Mouse (Mus musculus) hindbrain, embryonic 11.5 days (tissue): ENCODE data around the gene Sars. TPM values are rescaled to one million over a fixed set of nuclear protein-coding genes. Genes with fewer than 3 reads are reported as not detected.

Experiments
- ATAC-seq: fragments of 200-750 bp; cut with Nextera tagmentation; 2 replicates; pipeline ENCODE4 v1.8.0; 2017; ENCODE audit warnings: mild to moderate bottlenecking, moderate TSS enrichment, moderate library complexity; ENCODE audit not compliant: low FRiP score
- DNase-seq: peaks from one replicate; pipeline ENCODE4 v3.0.0-alpha.2; 2015; ENCODE audit warnings: low spot score
- H3K27ac ChIP-seq: fragments of 300-500 bp; sonication (generic); 2 replicates; pipeline ENCODE4 v1.5.1; 2014; ENCODE audit warnings: mild to moderate bottlenecking, low read depth, low read length
- H3K27me3 ChIP-seq: fragments of 300-500 bp; sonication (generic); 2 replicates; pipeline ENCODE4 v1.6.1; 2014; ENCODE audit warnings: mild to moderate bottlenecking, low read length, moderate library complexity, mixed read lengths; ENCODE audit not compliant: control insufficient read depth, insufficient read depth
- H3K36me3 ChIP-seq: fragments of 300-500 bp; sonication (generic); 2 replicates; pipeline ENCODE4 v1.6.1; 2014; ENCODE audit warnings: mild to moderate bottlenecking, low read length, moderate library complexity, mixed read lengths; ENCODE audit not compliant: control insufficient read depth, insufficient read depth
- H3K4me1 ChIP-seq: fragments of 300-500 bp; sonication (generic); replicated peaks from 2 replicates; pipeline ENCODE4 v1.6.1; 2014; ENCODE audit warnings: low read length, mixed read lengths; ENCODE audit not compliant: control insufficient read depth, insufficient read depth
- H3K4me2 ChIP-seq: fragments of 300-500 bp; sonication (generic); replicated peaks from 2 replicates; pipeline ENCODE4 v1.6.1; 2014; ENCODE audit warnings: mild to moderate bottlenecking, low read depth, low read length
- H3K4me3 ChIP-seq: fragments of 300-500 bp; sonication (generic); 2 replicates; pipeline ENCODE4 v1.5.1; 2014; ENCODE audit warnings: low read depth, low read length
- H3K9ac ChIP-seq: fragments of 300-500 bp; sonication (generic); 2 replicates; pipeline ENCODE4 v1.6.1; 2014; ENCODE audit warnings: low read depth, low read length
- H3K9me3 ChIP-seq: fragments of 300-500 bp; sonication (generic); 2 replicates; pipeline ENCODE4 v1.6.1; 2016; ENCODE audit warnings: low read length; ENCODE audit not compliant: control insufficient read depth
- WGBS: fragments of 180-500 bp; shearing (Covaris S2); extraction: QIAGEN DNeasy Blood & Tissue Kit; methylation state at CpG from one replicate; pipeline ENCODE4 v1.1.7; 2014; 5-methylcytosine and 5-hydroxymethylcytosine counted together
- polyA plus RNA-seq: library from polyadenylated mRNA; unstranded; fragments of >200 nt; fragmentation: Nextera tagmentation; extraction: Ambion mirVana; gene quantifications from 2 replicates; pipeline ENCODE4 v1.2.1, GENCODE M21; 2014

The Sars gene
- polyA plus RNA-seq, 1 experiment from 2014 or later, result 181 TPM

DNA sequence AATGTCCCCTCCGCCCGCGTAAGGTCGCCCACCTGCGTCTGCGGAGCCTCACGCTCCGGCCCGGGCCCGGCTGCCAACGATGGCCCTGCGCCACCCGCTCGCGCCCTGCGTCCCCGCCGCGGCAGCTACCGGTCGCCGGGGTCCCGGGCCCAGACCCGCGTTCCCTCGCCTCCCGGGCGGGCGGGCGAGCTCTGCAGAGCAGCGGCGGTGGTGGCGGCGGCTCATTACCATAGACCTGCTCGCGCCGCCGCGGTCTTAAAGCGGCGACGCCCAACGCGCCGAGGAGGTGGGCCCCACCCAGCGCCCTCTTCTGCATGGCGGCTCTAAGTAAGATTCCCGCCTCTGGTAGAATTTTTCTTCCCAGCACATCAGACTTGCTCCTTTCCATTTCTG lies 29.2 kb downstream of the Sars start:
- H3K9me3 ChIP-seq, result peaks cover 4% of the 10 kb centered on the region; the same call in 1 of the 2 replicates
- H3K36me3 ChIP-seq, result peaks cover 24% of the 10 kb centered on the region
- peak overlapping the region; percentile 96 for H3K4me3 ChIP-seq
- peak overlapping the region; percentile 98 for H3K9ac ChIP-seq
- peak overlapping the region; percentile 82 for H3K4me2 ChIP-seq
- H3K27ac ChIP-seq, result peak overlapping the region; percentile 91
- H3K27me3 ChIP-seq, result no peaks in the 10 kb centered on the region; the same call in 1 of the 2 replicates
- DNase-seq (peak; percentile 92), ATAC-seq (peak; percentile 75)
- peaks cover 9% of the 10 kb centered on the region; the same call in 1 of the 2 replicates for H3K4me1 ChIP-seq
- WGBS, result under 1% methylated on average over 40 of the region's 48 CpGs

DNA sequence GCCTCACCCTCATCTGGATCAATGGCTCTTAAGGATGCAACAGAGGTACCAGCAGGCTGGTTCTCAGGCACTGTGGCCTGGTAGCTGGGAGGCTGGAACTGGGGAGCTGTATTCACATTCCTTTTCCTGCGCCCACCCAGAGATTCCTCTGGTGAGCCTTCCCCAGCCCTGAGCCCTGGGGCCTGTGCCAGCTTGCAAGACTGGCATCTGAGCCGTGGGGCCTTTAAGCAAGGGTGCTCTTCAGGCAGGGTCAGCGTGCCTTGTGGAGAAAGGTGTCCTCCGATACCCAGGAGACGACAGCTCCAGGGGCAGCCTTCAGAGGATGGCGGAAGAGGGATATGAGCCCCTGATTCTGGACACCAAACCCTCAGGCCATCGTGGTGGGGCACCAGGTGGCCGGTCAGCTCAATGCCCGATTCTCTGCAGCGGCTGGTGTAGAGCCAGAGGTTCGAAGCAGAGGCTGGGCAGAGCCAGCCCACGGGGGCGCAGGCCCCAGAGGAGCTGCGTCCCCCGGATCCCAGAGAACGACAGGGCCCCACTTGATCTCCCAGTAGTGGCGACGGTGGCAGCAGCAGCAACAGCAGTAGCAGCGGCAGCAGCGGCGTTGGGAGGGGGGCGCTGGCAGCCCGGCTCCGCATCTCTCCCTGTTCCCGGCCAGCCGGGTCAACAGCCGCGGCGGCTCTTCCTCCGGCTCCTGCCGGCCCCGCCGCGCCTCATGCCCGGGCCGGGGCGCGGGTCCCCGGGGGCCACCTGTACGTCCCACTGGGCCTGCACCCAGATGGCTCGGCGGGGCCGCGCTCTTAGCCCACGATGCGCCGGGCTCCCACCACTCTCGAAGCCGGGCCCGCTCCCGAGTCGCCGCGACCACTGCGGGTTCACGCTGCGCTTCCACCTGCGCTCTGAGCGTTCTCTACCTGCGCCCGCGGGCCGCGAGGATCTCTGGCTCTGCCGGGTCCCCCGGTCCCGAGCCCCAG lies 29.9 kb downstream of the Sars start, which contains the start of gene Celsr2:
Gene Celsr2 (minus strand): TSS at position 696 of the 974 bp plus-strand sequence.
- DNase-seq, result peak; percentile 61
- Histone ChIP-seq H3K4me3 (peak within 1 kb of the TSS; percentile 96), H3K27me3 (no peaks in the 10 kb centered on the region; the same call in 1 of the 2 replicates), H3K9me3 (peaks cover 4% of the 10 kb centered on the region; the same call in 1 of the 2 replicates), H3K27ac (peak within 1 kb of the TSS; percentile 91), H3K36me3 (peaks cover 24% of the 10 kb centered on the region), H3K4me1 (peaks cover 9% of the 10 kb centered on the region; the same call in 1 of the 2 replicates), H3K4me2 (peak within 1 kb of the TSS; percentile 82), H3K9ac (peak within 1 kb of the TSS; percentile 98)
- 5% methylated on average over 59 of the region's 67 CpGs for WGBS
- peak; percentile 5 for ATAC-seq

DNA sequence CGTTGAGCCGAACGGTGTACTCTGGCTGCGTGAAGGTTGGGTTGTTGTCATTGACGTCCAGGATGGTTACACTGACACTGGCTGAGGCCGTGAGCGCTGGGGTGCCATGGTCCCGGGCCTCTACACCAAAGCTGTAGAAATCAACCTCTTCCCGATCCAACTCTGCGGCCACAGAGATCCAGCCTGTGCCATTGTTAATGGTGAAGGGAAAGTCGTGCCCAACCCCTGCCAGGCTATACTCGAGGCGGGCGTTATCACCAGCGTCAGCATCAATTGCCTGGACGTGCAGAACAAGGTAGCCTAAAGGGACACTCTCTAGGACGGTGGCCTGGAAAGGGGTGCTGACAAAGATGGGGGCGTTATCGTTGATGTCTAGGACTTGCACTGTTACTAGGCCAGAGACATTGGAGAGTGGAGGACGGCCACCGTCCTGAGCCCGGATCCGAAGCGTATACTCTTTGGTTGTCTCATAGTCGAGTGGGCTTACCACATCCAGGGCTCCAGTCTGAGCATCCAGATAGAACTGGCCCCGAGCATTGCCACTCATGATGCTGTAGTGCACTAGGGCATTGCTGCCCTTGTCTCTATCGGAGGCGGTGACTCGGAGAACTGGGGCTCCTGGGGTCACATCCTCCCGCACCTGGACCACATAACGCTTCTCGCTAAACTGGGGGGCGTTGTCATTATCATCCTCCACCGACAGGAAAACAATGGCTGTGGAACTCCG lies 31.2 kb downstream of the Sars start:
- 96% methylated on average over 35 of the region's 35 CpGs for WGBS
- Histone ChIP-seq H3K27me3 (no peaks in the 10 kb centered on the region; the same call in 1 of the 2 replicates), H3K27ac (no peak overlapping the region), H3K4me3 (peak overlapping the region; percentile 96), H3K36me3 (peaks cover 24% of the 10 kb centered on the region), H3K4me1 (peaks cover 13% of the 10 kb centered on the region; the same call in 1 of the 2 replicates), H3K9ac (no peak overlapping the region), H3K9me3 (peaks cover 4% of the 10 kb centered on the region; the same call in 1 of the 2 replicates), H3K4me2 (no peak overlapping the region; the same call in 1 of the 2 replicates)
- DNase-seq (no peak), ATAC-seq (no peak)

GRCm38 (mm10) chr3:108411754-108412121 lies 33.3 kb downstream of the Sars start:
- WGBS, result 36% methylated on average over 8 of the region's 8 CpGs
- peak overlapping the region; percentile 40 for H3K4me3 ChIP-seq
- H3K36me3 ChIP-seq, result peaks cover 24% of the 10 kb centered on the region
- H3K27ac ChIP-seq, result peak overlapping the region; percentile 99
- H3K9ac ChIP-seq, result peak overlapping the region; percentile 95
- peaks cover 4% of the 10 kb centered on the region; the same call in 1 of the 2 replicates for H3K9me3 ChIP-seq
- H3K4me1 ChIP-seq, result peaks cover 23% of the 10 kb centered on the region
- no peaks in the 10 kb centered on the region; the same call in 1 of the 2 replicates for H3K27me3 ChIP-seq
- H3K4me2 ChIP-seq, result peak overlapping the region; percentile 86
- peak; percentile 69 for DNase-seq
- ATAC-seq, result peak; percentile 55

GRCm38 (mm10) chr3:108411026-108411753 lies 33.8 kb downstream of the Sars start:
- H3K36me3 ChIP-seq, result peaks cover 24% of the 10 kb centered on the region
- ATAC-seq (peak; percentile 3), DNase-seq (peak; percentile 48)

GRCm38 (mm10) chr3:108410359-108410714 lies 34.7 kb downstream of the Sars start:
- 7% methylated on average over 5 of the region's 5 CpGs for WGBS
- H3K4me2 ChIP-seq, result peak overlapping the region; percentile 86
- peaks cover 24% of the 10 kb centered on the region for H3K36me3 ChIP-seq
- H3K9ac ChIP-seq, result peak overlapping the region; percentile 95
- peak overlapping the region; percentile 40 for H3K4me3 ChIP-seq
- DNase-seq, result peak; percentile 84
- peaks cover 32% of the 10 kb centered on the region for H3K4me1 ChIP-seq
- peaks cover 4% of the 10 kb centered on the region; the same call in 1 of the 2 replicates for H3K9me3 ChIP-seq
- ATAC-seq, result peak; percentile 79
- H3K27ac ChIP-seq, result peak overlapping the region; percentile 99
- H3K27me3 ChIP-seq, result no peaks in the 10 kb centered on the region

More at GRCm38 (mm10) chr3:108411026-108411753, 33.8 kb downstream of the Sars start:
- H3K27me3 ChIP-seq, result no peaks in the 10 kb centered on the region
- H3K9me3 ChIP-seq, result peaks cover 4% of the 10 kb centered on the region; the same call in 1 of the 2 replicates
- H3K4me1 ChIP-seq, result peaks cover 29% of the 10 kb centered on the region
- H3K27ac ChIP-seq, result peak overlapping the region; percentile 99
- WGBS, result 16% methylated on average over 5 of the region's 5 CpGs
- peak overlapping the region; percentile 86 for H3K4me2 ChIP-seq
- peak overlapping the region; percentile 95 for H3K9ac ChIP-seq
- H3K4me3 ChIP-seq, result peak overlapping the region; percentile 40

DNA sequence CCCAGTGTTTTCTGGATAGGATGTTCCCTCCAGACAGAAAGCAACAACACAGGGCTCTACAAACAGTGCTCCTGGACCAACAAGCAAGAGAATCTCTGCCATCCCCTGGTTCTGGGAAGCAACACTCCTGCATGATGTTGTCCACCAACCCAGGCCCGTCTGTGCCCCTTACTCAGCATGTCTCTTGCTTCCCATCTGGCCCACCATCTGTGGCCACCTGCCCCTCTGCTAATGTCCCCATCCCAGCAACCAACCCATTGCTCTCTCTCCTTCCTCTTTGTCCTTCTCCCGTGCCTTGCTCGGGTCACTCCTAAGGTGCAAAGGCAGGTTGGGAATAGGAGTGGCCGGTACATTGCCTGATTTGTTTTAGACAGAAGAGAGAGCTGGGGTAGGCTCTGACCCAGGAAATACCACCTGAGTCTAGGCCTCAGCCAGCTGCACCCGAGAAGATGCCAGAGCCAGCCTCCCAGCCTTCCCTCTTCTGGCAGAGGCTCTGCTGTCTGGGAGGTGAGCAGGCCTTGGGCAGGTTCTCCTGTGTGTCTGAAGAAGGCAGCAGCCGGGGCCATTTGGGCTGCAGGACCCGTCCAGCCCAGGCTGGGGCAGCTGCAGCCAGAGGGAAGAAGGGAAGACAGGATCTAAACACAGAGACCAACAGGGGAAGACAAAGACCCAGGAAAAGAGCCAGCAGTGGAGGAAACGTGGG lies 35.2 kb downstream of the Sars start:
- peaks cover 32% of the 10 kb centered on the region for H3K4me1 ChIP-seq
- H3K9me3 ChIP-seq, result peaks cover 4% of the 10 kb centered on the region; the same call in 1 of the 2 replicates
- peak overlapping the region; percentile 99 for H3K27ac ChIP-seq
- DNase-seq (peak; percentile 63), ATAC-seq (peak; percentile 1; the same call in 1 of the 2 replicates)
- peak overlapping the region; percentile 86 for H3K4me2 ChIP-seq
- H3K27me3 ChIP-seq, result no peaks in the 10 kb centered on the region
- H3K4me3 ChIP-seq, result peak overlapping the region; percentile 40
- peaks cover 24% of the 10 kb centered on the region for H3K36me3 ChIP-seq
- WGBS, result 17% methylated on average over 8 of the region's 8 CpGs
- peak overlapping the region; percentile 95 for H3K9ac ChIP-seq
